Mouse (Mus musculus): ENCODE data around the gene Prox1. TPM values are rescaled to one million over a fixed set of nuclear protein-coding genes. Genes with fewer than 3 reads are reported as not detected.
A peak's percentile ranks its signal among the peaks of the same experiment; 100 is the strongest.

Gene Prox1
- polyA plus RNA-seq, 1 experiment from 2014 or later: 1.2 TPM

DNA sequence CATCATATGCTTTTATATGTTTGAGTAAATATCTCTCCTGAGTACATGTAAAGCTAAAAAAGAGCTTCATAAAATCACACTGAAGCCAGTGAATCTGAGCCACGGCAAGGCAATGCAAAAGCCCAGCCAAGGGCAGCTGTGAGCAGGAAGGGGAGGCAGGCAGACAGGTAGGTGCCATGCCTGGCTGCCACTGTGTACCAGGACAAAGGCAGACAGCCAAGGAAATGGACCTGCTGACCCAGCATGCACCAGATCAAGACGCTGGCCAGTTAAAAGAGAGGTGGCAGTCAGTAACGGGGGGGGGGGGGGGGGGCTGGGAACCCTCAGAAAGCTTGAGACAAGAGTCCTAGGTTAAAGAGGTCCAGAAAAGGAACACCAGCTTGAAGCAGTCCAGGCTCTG, 6.4 kb upstream of the Prox1 start:
- no peaks in the 10 kb centered on the region for H3K9me3 ChIP-seq (ENCODE audit: control insufficient read depth, low read length)
- no peak overlapping the region for H3K4me2 ChIP-seq (replicated peaks; ENCODE audit: low read depth, low read length)
- H3K9ac ChIP-seq (ENCODE audit: low read depth, low read length): no peak overlapping the region
- 25% methylated on average over 3 of the region's 3 CpGs for WGBS
- no peaks in the 10 kb centered on the region for H3K36me3 ChIP-seq (ENCODE audit: control insufficient read depth, insufficient read depth, low read length)
- no peak for ATAC-seq (ENCODE audit: low FRiP score, low TSS enrichment)
- H3K27me3 ChIP-seq (ENCODE audit: control insufficient read depth, insufficient read depth, low read length): peaks cover 47% of the 10 kb centered on the region
- H3K4me1 ChIP-seq (ENCODE audit: control insufficient read depth, insufficient read depth, low read length): 0 out of 2 replicates have a peak, but pooled peaks cover 11% of the 10 kb centered on the region
- no peak overlapping the region for H3K27ac ChIP-seq (ENCODE audit: low read depth, low read length)
- H3K4me3 ChIP-seq (ENCODE audit: low read length): no peak overlapping the region

GRCm38 (mm10) chr1:190174671-190175661, 4.5 kb upstream of the Prox1 start:
- Histone ChIP-seq H3K9me3 (ENCODE audit: control insufficient read depth, low read length) (no peaks in the 10 kb centered on the region), H3K4me1 (ENCODE audit: control insufficient read depth, insufficient read depth, low read length) (0 out of 2 replicates have a peak, but pooled peaks cover 14% of the 10 kb centered on the region), H3K27me3 (ENCODE audit: control insufficient read depth, insufficient read depth, low read length) (peaks cover 60% of the 10 kb centered on the region), H3K36me3 (ENCODE audit: control insufficient read depth, insufficient read depth, low read length) (no peaks in the 10 kb centered on the region), H3K9ac (ENCODE audit: low read depth, low read length) (peak overlapping the region; percentile 44), H3K4me3 (ENCODE audit: low read length) (peak overlapping the region; percentile 37), H3K27ac (ENCODE audit: low read depth, low read length) (no peak overlapping the region), H3K4me2 (replicated peaks; ENCODE audit: low read depth, low read length) (peak overlapping the region; percentile 71)
- WGBS: 2% methylated on average over 64 of the region's 65 CpGs
- 0 out of 2 replicates have a peak, but pooled peaks have one; percentile 14 for ATAC-seq (ENCODE audit: low FRiP score, low TSS enrichment)

GRCm38 (mm10) chr1:190174231-190174630, 3.7 kb upstream of the Prox1 start:
- peaks cover 62% of the 10 kb centered on the region for H3K27me3 ChIP-seq (ENCODE audit: control insufficient read depth, insufficient read depth, low read length)
- ATAC-seq (ENCODE audit: low FRiP score, low TSS enrichment): no peak
- 1% methylated on average over 13 of the region's 13 CpGs for WGBS

DNA sequence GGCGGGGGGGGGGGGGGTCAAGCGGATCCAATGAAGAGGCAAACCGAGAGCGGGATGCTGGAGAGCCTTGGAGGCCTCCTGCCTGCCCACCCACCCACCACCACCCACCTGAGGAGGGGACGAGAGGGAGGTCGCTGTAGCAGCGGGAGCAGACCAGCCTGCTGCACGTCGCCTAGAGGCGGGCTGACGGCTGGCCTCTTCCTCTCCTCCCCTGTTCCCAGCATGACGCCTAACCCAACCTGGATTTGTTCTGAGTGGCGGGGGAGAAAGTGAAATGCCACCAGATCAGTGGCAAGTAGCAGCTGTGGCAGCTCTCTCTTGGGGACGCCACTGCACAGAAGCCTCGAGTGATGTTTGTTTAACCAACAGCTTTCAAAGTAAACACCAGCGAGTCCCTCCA, 3.1 kb upstream of the Prox1 start:
- peak overlapping the region; percentile 13; the same call in 1 of the 2 replicates for H3K4me3 ChIP-seq (ENCODE audit: low read length)
- H3K9ac ChIP-seq (ENCODE audit: low read depth, low read length): no peak overlapping the region; the same call in 1 of the 2 replicates
- peaks cover 67% of the 10 kb centered on the region for H3K27me3 ChIP-seq (ENCODE audit: control insufficient read depth, insufficient read depth, low read length)

More at GRCm38 (mm10) chr1:190174231-190174630, 3.7 kb upstream of the Prox1 start:
- no peak overlapping the region for H3K27ac ChIP-seq (ENCODE audit: low read depth, low read length)
- H3K4me2 ChIP-seq (replicated peaks; ENCODE audit: low read depth, low read length): no peak overlapping the region; the same call in 1 of the 2 replicates
- peaks cover 15% of the 10 kb centered on the region; the same call in 1 of the 2 replicates for H3K4me1 ChIP-seq (ENCODE audit: control insufficient read depth, insufficient read depth, low read length)
- no peak overlapping the region for H3K9ac ChIP-seq (ENCODE audit: low read depth, low read length)
- no peak overlapping the region for H3K4me3 ChIP-seq (ENCODE audit: low read length)
- H3K9me3 ChIP-seq (ENCODE audit: control insufficient read depth, low read length): no peaks in the 10 kb centered on the region
- no peaks in the 10 kb centered on the region for H3K36me3 ChIP-seq (ENCODE audit: control insufficient read depth, insufficient read depth, low read length)

DNA sequence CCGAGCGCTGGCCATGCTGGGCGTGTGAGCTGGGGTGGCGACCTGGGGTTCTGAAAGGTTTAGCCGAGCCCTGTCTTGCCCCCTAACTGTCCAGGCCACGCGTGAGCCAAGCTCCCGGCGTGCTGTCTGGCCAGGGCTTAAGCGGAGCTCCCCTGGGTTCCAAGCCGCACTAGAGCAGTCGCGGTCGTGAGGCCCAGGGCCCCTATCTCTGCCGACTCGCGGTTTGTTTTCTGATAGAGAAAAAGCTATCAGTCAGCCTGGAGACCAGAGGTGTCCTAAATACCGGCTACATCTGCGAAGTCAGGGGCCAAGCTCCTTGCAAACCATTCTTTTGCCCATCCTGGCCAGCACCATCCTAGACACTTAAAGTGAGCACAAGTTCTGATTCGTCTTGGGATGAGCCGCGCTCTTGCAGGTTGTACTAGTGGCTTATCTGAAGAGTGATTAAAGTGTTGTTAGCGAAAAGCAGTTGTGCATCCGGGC, 2.5 kb upstream of the Prox1 start:
- H3K9me3 ChIP-seq (ENCODE audit: control insufficient read depth, low read length): no peaks in the 10 kb centered on the region
- WGBS: under 1% methylated on average over 24 of the region's 24 CpGs
- H3K4me3 ChIP-seq (ENCODE audit: low read length): peak overlapping the region; percentile 17
- ATAC-seq (ENCODE audit: low FRiP score, low TSS enrichment): no peak
- no peaks in the 10 kb centered on the region for H3K36me3 ChIP-seq (ENCODE audit: control insufficient read depth, insufficient read depth, low read length)
- no peak overlapping the region for H3K9ac ChIP-seq (ENCODE audit: low read depth, low read length)
- H3K4me2 ChIP-seq (replicated peaks; ENCODE audit: low read depth, low read length): no peak overlapping the region; the same call in 1 of the 2 replicates
- no peak overlapping the region for H3K27ac ChIP-seq (ENCODE audit: low read depth, low read length)
- H3K4me1 ChIP-seq (ENCODE audit: control insufficient read depth, insufficient read depth, low read length): peaks cover 22% of the 10 kb centered on the region; the same call in 1 of the 2 replicates
- peaks cover 71% of the 10 kb centered on the region for H3K27me3 ChIP-seq (ENCODE audit: control insufficient read depth, insufficient read depth, low read length)

More for the DNA sequence above, 3.1 kb upstream of the Prox1 start:
- no peak for ATAC-seq (ENCODE audit: low FRiP score, low TSS enrichment)
- Histone ChIP-seq H3K27ac (ENCODE audit: low read depth, low read length) (no peak overlapping the region), H3K9me3 (ENCODE audit: control insufficient read depth, low read length) (no peaks in the 10 kb centered on the region), H3K36me3 (ENCODE audit: control insufficient read depth, insufficient read depth, low read length) (no peaks in the 10 kb centered on the region), H3K4me2 (replicated peaks; ENCODE audit: low read depth, low read length) (no peak overlapping the region; the same call in 1 of the 2 replicates), H3K4me1 (ENCODE audit: control insufficient read depth, insufficient read depth, low read length) (peaks cover 21% of the 10 kb centered on the region; the same call in 1 of the 2 replicates)
- WGBS: 1% methylated on average over 16 of the region's 16 CpGs

DNA sequence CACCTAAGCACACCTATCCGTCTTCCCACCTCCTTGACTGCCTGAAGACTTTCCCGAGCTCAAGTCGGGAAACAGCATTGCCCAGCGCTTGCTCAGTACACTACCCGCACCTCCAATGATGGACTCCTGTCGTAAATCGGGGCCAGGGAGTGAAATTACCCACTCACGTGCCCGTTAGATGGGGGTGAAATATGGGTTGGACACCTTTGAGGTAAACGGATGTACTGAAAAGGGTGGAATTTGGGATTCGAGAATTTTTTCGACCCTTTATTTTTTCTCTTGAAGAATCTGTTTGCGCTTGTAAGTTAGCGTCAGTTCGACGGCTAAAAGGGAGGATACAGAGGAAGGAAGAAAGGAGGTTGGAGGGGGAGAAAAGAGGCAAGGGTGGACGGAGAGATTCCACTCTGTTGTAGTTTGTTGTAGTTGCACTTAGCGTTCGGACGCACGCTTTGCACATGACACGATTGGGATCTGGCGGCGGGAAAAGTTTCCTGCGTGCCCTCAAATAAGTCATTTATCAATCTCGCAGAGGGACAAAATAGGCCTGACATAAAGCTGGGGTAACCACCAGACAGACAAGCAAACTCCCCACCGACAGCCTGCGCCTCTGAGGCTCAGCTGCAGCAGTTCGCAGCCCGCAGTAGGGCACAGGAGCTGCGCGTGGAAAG, 1.9 kb upstream of the Prox1 start:
- 1% methylated on average over 32 of the region's 32 CpGs for WGBS
- ATAC-seq (ENCODE audit: low FRiP score, low TSS enrichment): no peak
- Histone ChIP-seq H3K9me3 (ENCODE audit: control insufficient read depth, low read length) (no peaks in the 10 kb centered on the region), H3K4me3 (ENCODE audit: low read length) (peak overlapping the region; percentile 17), H3K27ac (ENCODE audit: low read depth, low read length) (no peak overlapping the region), H3K4me1 (ENCODE audit: control insufficient read depth, insufficient read depth, low read length) (peaks cover 22% of the 10 kb centered on the region; the same call in 1 of the 2 replicates), H3K27me3 (ENCODE audit: control insufficient read depth, insufficient read depth, low read length) (peaks cover 72% of the 10 kb centered on the region), H3K36me3 (ENCODE audit: control insufficient read depth, insufficient read depth, low read length) (no peaks in the 10 kb centered on the region), H3K4me2 (replicated peaks; ENCODE audit: low read depth, low read length) (no peak overlapping the region; the same call in 1 of the 2 replicates), H3K9ac (ENCODE audit: low read depth, low read length) (no peak overlapping the region)

- 2% methylated on average over 12 of the region's 12 CpGs for WGBS
- H3K27me3 ChIP-seq (ENCODE audit: control insufficient read depth, insufficient read depth, low read length): peaks cover 67% of the 10 kb centered on the region
- H3K4me1 ChIP-seq (ENCODE audit: control insufficient read depth, insufficient read depth, low read length): peaks cover 22% of the 10 kb centered on the region; the same call in 1 of the 2 replicates
- no peaks in the 10 kb centered on the region for H3K9me3 ChIP-seq (ENCODE audit: control insufficient read depth, low read length)
- no peak for ATAC-seq (ENCODE audit: low FRiP score, low TSS enrichment)
- no peak overlapping the region for H3K9ac ChIP-seq (ENCODE audit: low read depth, low read length)
- H3K4me3 ChIP-seq (ENCODE audit: low read length): 0 out of 2 replicates have a peak overlapping the region, but pooled peaks have one; percentile 63
- no peaks in the 10 kb centered on the region for H3K36me3 ChIP-seq (ENCODE audit: control insufficient read depth, insufficient read depth, low read length)
- no peak overlapping the region for H3K4me2 ChIP-seq (replicated peaks; ENCODE audit: low read depth, low read length)
- no peak overlapping the region for H3K27ac ChIP-seq (ENCODE audit: low read depth, low read length)
Measured at GRCm38 (mm10) chr1:190171750-190172149, 1.2 kb upstream of the Prox1 start.

GRCm38 (mm10) chr1:190171341-190171740, 827 bp upstream of the Prox1 start:
- Histone ChIP-seq H3K27ac (ENCODE audit: low read depth, low read length) (no peak overlapping the region), H3K9ac (ENCODE audit: low read depth, low read length) (no peak overlapping the region), H3K4me3 (ENCODE audit: low read length) (peak overlapping the region; percentile 63; the same call in 1 of the 2 replicates), H3K36me3 (ENCODE audit: control insufficient read depth, insufficient read depth, low read length) (no peaks in the 10 kb centered on the region), H3K4me1 (ENCODE audit: control insufficient read depth, insufficient read depth, low read length) (peaks cover 22% of the 10 kb centered on the region; the same call in 1 of the 2 replicates), H3K9me3 (ENCODE audit: control insufficient read depth, low read length) (no peaks in the 10 kb centered on the region), H3K4me2 (replicated peaks; ENCODE audit: low read depth, low read length) (peak overlapping the region; percentile 98; the same call in 1 of the 2 replicates), H3K27me3 (ENCODE audit: control insufficient read depth, insufficient read depth, low read length) (peaks cover 66% of the 10 kb centered on the region)
- no peak for ATAC-seq (ENCODE audit: low FRiP score, low TSS enrichment)
- WGBS: 3% methylated on average over 10 of the region's 10 CpGs
